Mouse (Mus musculus) stomach, postnatal 0 days (tissue): Measurements from ENCODE around the gene Asb15. TPM values are rescaled to one million over a fixed set of nuclear protein-coding genes. Genes with fewer than 3 reads are reported as not detected.

Experiments
- ATAC-seq: fragments of 200-750 bp; cut with Nextera tagmentation; 2 replicates; pipeline ENCODE4 v1.8.0; 2017; ENCODE audit not compliant: low FRiP score, low TSS enrichment
- DNase-seq: peaks from one replicate; pipeline ENCODE4 v3.0.0-alpha.2; 2016; ENCODE audit warnings: low spot score
- H3K27ac ChIP-seq: fragments of 300-500 bp; sonication (generic); replicated peaks from 2 replicates; pipeline ENCODE4 v1.5.1; 2014; ENCODE audit warnings: mild to moderate bottlenecking, control low read depth
- H3K27me3 ChIP-seq: fragments of 300-500 bp; sonication (generic); 2 replicates; pipeline ENCODE4 v1.6.1; 2014; ENCODE audit warnings: low read length; ENCODE audit not compliant: control insufficient read depth, insufficient read depth
- H3K36me3 ChIP-seq: fragments of 300-500 bp; sonication (generic); 2 replicates; pipeline ENCODE4 v1.6.1; 2014; ENCODE audit warnings: low read length, mixed read lengths; ENCODE audit not compliant: control insufficient read depth, insufficient read depth
- H3K4me1 ChIP-seq: fragments of 300-500 bp; sonication (generic); replicated peaks from 2 replicates; pipeline ENCODE4 v1.6.1; 2014; ENCODE audit warnings: antibody characterized with exemption; ENCODE audit not compliant: control insufficient read depth, insufficient read depth
- H3K4me2 ChIP-seq: fragments of 300-500 bp; sonication (generic); replicated peaks from 2 replicates; pipeline ENCODE4 v1.6.1; 2014; ENCODE audit warnings: low read depth, mild to moderate bottlenecking, control low read depth, moderate library complexity
- H3K4me3 ChIP-seq: fragments of 300-500 bp; sonication (generic); 2 replicates; pipeline ENCODE4 v1.5.1; 2014; ENCODE audit warnings: low read depth, low read length, control low read depth
- H3K9ac ChIP-seq: fragments of 300-500 bp; sonication (generic); 2 replicates; pipeline ENCODE4 v1.6.1; 2014; ENCODE audit warnings: mild to moderate bottlenecking, low read length, control low read depth, mixed read lengths
- H3K9me3 ChIP-seq: fragments of 300-500 bp; sonication (generic); 2 replicates; pipeline ENCODE4 v1.6.1; 2016; ENCODE audit warnings: low read length; ENCODE audit not compliant: control insufficient read depth
- CTCF ChIP-seq: IDR thresholded peaks from 2 replicates; pipeline ENCODE4 v1.5.1; 2016; ENCODE audit warnings: antibody characterized with exemption, low read depth, mild to moderate bottlenecking, moderate library complexity
- EP300 ChIP-seq: optimal IDR thresholded peaks from 2 replicates; pipeline ENCODE3; 2016; ENCODE audit warnings: antibody characterized with exemption
- WGBS: fragments of 180-500 bp; shearing (Covaris S2); extraction: QIAGEN DNeasy Blood & Tissue Kit; methylation state at CpG from one replicate; pipeline ENCODE4 v1.1.7; 2014; 5-methylcytosine and 5-hydroxymethylcytosine counted together
- polyA plus RNA-seq: library from polyadenylated mRNA; unstranded; fragments of >200 nt; fragmentation: Nextera tagmentation; extraction: Ambion mirVana; gene quantifications from 2 replicates; pipeline ENCODE4 v1.2.1, GENCODE M21; 2015

Gene Asb15
- polyA plus RNA-seq, 1 experiment from 2014 or later, result 0.06 TPM

GRCm38 (mm10) chr6:24600134-24600533, 72.2 kb downstream of the Asb15 start:
- no peak for TF ChIP-seq EP300
- TF ChIP-seq CTCF, result no peak
- ATAC-seq (no peak), DNase-seq (no peak)
- Histone ChIP-seq H3K27ac (no peak overlapping the region), H3K4me2 (no peak overlapping the region), H3K4me3 (no peak overlapping the region), H3K36me3 (no peaks in the 10 kb centered on the region), H3K9me3 (no peaks in the 10 kb centered on the region), H3K4me1 (no peaks in the 10 kb centered on the region), H3K27me3 (no peaks in the 10 kb centered on the region), H3K9ac (no peak overlapping the region)
- WGBS, result 82% methylated on average over 6 of the region's 6 CpGs

GRCm38 (mm10) chr6:24600726-24601125, 72.8 kb downstream of the Asb15 start:
- Histone ChIP-seq H3K4me1 (no peaks in the 10 kb centered on the region), H3K27me3 (no peaks in the 10 kb centered on the region), H3K9me3 (no peaks in the 10 kb centered on the region), H3K27ac (no peak overlapping the region), H3K36me3 (no peaks in the 10 kb centered on the region), H3K4me3 (no peak overlapping the region), H3K9ac (no peak overlapping the region), H3K4me2 (no peak overlapping the region)
- TF ChIP-seq EP300, result no peak
- TF ChIP-seq CTCF, result no peak
- no peak for ATAC-seq
- 75% methylated on average over 4 of the region's 4 CpGs for WGBS
- no peak for DNase-seq

GRCm38 (mm10) chr6:24601668-24602067, 73.7 kb downstream of the Asb15 start:
- no peaks in the 10 kb centered on the region for H3K36me3 ChIP-seq
- DNase-seq, result no peak
- WGBS, result 10% methylated on average over 1 of the region's 1 CpGs
- no peak overlapping the region for H3K4me3 ChIP-seq
- H3K9me3 ChIP-seq, result no peaks in the 10 kb centered on the region
- H3K27me3 ChIP-seq, result no peaks in the 10 kb centered on the region
- TF ChIP-seq EP300 (no peak), CTCF (no peak)
- H3K9ac ChIP-seq, result no peak overlapping the region
- H3K27ac ChIP-seq, result no peak overlapping the region
- no peak for ATAC-seq
- H3K4me1 ChIP-seq, result no peaks in the 10 kb centered on the region
- H3K4me2 ChIP-seq, result no peak overlapping the region

GRCm38 (mm10) chr6:24602351-24602750, 74.4 kb downstream of the Asb15 start:
- Histone ChIP-seq H3K36me3 (no peaks in the 10 kb centered on the region), H3K9me3 (no peaks in the 10 kb centered on the region), H3K4me3 (no peak overlapping the region), H3K27ac (no peak overlapping the region), H3K4me1 (no peaks in the 10 kb centered on the region), H3K4me2 (no peak overlapping the region), H3K27me3 (no peaks in the 10 kb centered on the region), H3K9ac (no peak overlapping the region)
- ATAC-seq (no peak), DNase-seq (no peak)
- WGBS, result 77% methylated on average over 3 of the region's 3 CpGs
- no peak for TF ChIP-seq CTCF
- no peak for TF ChIP-seq EP300

GRCm38 (mm10) chr6:24602993-24603392, 75.0 kb downstream of the Asb15 start:
- H3K9me3 ChIP-seq, result no peaks in the 10 kb centered on the region
- DNase-seq (no peak), ATAC-seq (no peak)
- H3K9ac ChIP-seq, result no peak overlapping the region
- no peak overlapping the region for H3K4me3 ChIP-seq
- no peaks in the 10 kb centered on the region for H3K27me3 ChIP-seq
- 72% methylated on average over 5 of the region's 5 CpGs for WGBS
- no peak overlapping the region for H3K27ac ChIP-seq
- H3K36me3 ChIP-seq, result no peaks in the 10 kb centered on the region
- no peaks in the 10 kb centered on the region for H3K4me1 ChIP-seq
- no peak overlapping the region for H3K4me2 ChIP-seq
- TF ChIP-seq EP300 (no peak), CTCF (no peak)

GRCm38 (mm10) chr6:24604289-24604688, 76.3 kb downstream of the Asb15 start:
- H3K36me3 ChIP-seq, result no peaks in the 10 kb centered on the region
- H3K27ac ChIP-seq, result no peak overlapping the region
- 90% methylated on average over 7 of the region's 7 CpGs for WGBS
- no peaks in the 10 kb centered on the region for H3K9me3 ChIP-seq
- DNase-seq (no peak), ATAC-seq (no peak)
- TF ChIP-seq EP300 (no peak), CTCF (no peak)
- H3K27me3 ChIP-seq, result no peaks in the 10 kb centered on the region
- no peak overlapping the region for H3K4me3 ChIP-seq
- H3K4me1 ChIP-seq, result no peaks in the 10 kb centered on the region
- no peak overlapping the region for H3K9ac ChIP-seq
- no peak overlapping the region for H3K4me2 ChIP-seq
